Mouse (Mus musculus) kidney, adult 18-20 months (tissue): ENCODE measurements around the gene Kcnk13.
"Not testable (repeated sequence)": the region's sequence is repeated elsewhere in the genome, so short reads cannot be mapped to it uniquely, and the experiment has no call there.

Experiments used
- DNase-seq: peaks from one replicate; pipeline ENCODE4 v3.0.0; 2021

Gene Kcnk13

DNA sequence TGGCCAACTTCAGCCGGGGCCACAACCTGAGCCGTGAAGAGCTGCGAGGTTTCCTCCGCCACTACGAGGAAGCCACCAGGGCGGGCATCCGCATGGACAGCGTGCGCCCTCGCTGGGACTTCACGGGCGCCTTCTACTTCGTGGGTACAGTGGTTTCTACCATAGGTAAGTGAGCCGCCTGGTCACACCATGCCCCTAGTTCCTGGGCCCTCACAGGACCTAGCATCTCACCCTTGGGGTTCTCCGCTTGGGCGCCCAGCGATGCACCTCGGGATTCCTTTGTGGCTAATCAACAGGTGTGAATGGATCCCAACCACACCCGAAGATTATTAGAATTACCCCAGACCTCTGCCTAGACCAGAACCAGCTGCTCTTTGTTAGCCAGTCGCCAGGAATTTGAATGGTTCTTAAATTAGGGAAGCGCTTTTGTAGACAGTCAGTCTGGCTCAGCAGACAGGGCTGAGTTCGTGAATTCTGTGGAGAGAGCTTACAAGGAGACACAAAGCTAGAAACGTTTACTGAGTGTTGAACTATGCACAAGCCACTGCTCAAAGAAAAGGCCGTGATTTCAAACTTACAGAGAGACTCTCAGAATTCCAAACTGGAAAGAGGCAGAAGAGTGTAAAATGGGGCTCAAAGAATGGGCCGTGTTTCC, 1.9 kb downstream of the Kcnk13 start:
- DNase-seq: no peak

- DNase-seq: no peak
These were observed 2.6 kb downstream of the Kcnk13 start for GRCm38 (mm10) chr12:99966881-99967363.

DNA sequence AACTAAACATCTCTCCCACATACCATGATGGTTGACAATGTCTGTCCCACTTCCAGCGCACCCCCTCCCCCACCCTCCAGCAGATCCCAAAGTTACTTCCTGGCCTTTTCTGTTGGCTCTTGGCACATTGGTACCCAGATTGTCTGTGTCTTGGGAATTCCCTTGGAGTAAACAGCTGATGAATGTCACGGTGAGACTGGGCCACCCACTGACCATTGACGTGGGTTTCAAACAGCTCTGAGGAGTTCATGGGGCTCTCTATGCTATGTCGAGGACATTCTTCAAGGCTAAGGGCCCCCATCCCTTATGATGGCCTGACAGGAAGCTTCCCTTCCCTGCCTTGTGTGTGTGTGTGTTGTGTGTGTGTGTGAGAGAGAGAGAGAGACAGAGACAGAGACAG, 5.6 kb downstream of the Kcnk13 start:
- DNase-seq: no peak

DNA sequence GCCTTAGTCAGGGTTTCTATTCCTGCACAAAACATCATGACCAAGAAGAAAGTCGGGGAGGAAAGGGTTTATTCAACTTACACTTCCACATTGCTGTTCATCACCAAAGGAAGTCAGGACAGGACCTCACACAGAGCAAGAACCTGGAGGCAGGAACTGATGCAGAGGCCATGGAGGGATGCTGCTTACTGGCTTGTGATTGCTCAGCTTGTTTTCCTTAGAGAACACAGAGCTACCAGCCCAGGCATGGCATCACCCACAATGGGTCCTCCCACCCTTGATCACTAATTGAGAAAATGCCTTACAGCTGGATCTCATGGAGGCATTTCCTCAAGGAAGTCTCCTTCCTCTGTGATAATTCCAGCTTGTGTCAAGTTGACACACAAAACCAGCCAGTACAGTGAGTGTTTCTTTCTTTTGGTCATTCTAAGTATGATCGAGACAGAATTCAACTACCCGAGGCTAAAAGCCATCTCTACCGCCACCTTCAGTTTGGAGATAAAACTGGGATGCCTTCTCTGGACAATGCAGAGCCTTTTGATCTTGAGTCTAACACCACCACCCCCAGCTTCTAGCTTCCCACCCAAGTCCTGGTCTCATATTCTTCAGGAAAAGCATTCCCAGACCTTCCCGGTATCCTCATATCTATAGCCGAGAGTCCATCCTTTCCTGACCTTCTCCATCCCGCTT, 7.1 kb downstream of the Kcnk13 start:
- DNase-seq: not testable (repeated sequence)

GRCm38 (mm10) chr12:99972825-99973224, 8.5 kb downstream of the Kcnk13 start:
- no peak for DNase-seq

DNA sequence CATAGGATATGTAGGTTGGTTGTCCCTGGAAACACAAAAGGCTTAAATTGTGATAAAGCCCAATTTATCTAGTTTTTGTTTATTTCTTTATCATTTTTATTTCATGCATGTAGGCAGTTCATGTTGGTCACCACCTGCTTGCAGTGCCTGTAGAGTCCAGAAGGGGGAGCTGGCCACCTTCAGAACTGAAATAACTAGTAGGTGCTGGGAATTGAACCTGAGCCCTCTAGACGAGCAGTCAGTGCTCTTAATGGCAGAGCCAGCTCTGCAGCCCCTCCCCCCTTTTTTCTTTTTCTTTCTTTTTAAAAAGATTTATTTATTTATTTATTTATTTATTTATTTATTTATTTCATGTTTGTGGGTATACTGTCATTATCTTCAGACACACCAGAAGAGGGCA, 9.4 kb downstream of the Kcnk13 start:
- no peak for DNase-seq

DNA sequence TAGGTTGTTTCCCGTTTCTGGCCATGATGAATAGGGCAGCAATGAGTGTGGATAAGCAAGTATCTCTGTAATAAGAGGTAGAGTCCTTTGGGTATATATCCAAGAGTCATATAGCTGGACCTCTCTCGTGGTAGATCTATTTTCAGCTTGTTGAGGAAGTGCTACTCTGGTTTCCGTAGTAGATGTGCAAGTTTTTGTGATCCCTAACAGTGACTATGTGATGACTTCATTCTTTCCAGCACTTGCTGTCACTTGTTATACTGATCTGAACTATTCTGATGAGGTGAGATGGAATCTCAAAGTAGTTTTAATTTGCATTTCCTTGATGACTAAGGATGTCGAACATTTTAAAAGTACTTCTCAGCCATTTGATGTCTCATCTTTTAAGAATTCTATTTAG, 15.2 kb downstream of the Kcnk13 start:
- no peak for DNase-seq

- DNase-seq: no peak
These were observed 22.5 kb downstream of the Kcnk13 start for GRCm38 (mm10) chr12:99986797-99987196.

GRCm38 (mm10) chr12:99988144-99988543, 23.8 kb downstream of the Kcnk13 start:
- no peak for DNase-seq

DNA sequence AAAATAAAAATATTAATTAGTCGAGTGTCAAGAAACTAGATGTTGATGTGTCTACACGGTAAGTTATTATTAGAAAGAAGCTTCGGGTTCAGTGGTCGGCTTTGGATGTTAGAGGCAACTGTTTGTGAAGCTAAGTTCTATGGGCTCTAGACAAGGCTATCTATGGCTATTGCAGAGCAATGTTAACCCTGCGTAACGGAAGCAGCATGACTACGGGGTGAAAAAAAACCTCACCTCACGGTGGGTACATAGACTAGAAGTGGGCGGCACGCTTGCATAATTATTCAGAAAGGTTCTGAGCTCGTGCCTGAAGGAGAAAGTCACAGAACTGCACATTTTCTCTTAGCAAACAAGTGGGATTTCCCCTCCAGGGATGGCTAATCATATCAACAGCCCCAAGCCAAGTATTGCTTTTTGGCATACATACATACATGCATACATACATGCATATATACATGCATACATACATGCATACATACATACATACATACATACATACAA, 28.1 kb downstream of the Kcnk13 start:
- no peak for DNase-seq

DNA sequence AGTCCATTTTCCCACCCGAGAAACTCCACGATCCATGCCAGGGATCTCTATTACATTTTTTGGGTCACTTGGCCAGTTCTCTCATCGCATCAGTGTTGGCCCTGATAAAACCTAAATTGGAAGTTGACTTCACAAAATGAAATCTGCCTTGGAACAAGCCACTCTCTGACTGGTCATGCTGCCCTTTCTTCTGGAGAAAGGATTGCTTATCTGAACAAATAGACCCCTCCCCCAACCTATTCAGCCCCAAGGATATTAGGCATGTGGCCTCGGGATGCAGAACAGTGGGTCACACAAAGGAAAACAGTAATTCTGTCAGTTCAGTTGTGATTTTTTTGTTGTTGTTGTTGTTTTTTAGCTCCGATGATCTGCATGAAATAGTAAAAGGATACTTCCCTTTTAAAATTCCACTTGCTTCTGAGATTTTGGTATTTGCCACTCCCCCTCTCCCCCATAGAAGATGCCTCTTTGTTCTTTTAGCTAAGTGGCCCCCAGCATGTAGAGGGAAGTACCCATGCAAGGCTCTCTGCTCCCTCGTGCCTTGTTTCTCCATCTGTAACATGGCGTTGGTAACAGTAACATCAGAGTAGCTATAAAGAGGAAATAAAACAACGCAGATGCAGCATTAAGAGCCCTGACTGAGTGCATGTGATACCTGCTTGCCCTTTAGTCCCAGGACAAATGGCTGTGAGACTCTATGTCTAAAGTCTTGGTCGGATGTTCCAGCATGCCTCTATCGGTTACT, 29.0 kb downstream of the Kcnk13 start:
- DNase-seq: no peak

GRCm38 (mm10) chr12:99995951-99996350, 31.7 kb downstream of the Kcnk13 start:
- no peak for DNase-seq

GRCm38 (mm10) chr12:99999726-100000125, 35.4 kb downstream of the Kcnk13 start:
- DNase-seq: no peak

GRCm38 (mm10) chr12:100000381-100000780, 36.1 kb downstream of the Kcnk13 start:
- DNase-seq: no peak

DNA sequence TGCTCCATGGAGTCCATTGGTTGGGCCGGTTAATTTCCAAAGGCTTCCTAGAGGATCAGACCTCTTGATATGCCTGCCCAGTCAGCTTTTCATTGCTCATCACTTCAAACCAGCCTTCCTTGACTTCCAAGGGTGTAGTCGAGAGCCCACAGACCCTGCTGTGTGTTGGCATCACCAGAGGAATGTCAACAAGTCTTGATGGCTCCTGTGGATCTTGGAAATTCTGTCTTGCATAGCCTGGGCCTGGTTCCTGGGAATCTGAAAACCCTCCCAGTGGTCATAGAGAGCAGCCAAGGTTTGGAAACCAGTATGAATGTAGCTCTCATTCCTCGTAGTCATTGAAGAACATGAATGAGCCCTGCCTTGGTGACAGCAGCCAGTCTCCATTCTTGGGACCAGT, 36.9 kb downstream of the Kcnk13 start:
- DNase-seq: no peak

- DNase-seq: no peak
These were observed 37.6 kb downstream of the Kcnk13 start for GRCm38 (mm10) chr12:100001910-100002309.

DNA sequence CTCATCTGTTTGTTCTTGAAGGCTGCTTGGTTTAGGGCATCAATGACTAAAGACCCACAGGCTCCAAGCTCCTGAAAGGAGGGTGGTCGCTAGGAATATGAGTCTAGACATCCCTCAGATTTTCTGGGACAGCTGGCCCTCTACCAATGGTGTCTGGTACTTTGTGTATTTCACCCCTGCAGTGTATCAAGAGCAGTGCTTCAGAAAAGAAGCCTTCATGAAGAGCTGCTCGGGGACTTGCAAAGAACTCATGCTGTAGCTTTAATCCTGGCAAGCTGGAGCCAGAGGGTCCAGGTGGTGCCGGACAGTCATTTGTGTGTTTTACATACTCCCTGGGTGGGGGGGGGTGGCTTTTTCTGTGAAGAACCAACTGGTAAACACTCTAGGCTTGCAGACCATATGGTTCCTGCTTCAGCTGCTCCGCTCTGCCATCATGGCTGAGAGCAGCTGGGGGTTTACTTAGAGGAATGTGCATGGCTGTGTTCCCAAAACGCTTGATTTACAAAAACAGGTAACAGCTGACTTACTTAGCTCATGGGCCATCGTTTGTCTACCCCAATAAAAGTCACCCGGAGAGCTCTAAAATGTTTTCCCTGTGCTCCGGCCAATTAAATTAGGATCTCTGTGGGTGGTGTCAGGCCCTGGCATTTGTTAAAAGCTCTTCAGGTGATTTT, 38.8 kb downstream of the Kcnk13 start:
- no peak for DNase-seq

- DNase-seq: no peak
These were observed 41.0 kb downstream of the Kcnk13 start for GRCm38 (mm10) chr12:100005285-100005684.

- no peak for DNase-seq
These were observed 42.4 kb downstream of the Kcnk13 start for GRCm38 (mm10) chr12:100006681-100007080.

DNA sequence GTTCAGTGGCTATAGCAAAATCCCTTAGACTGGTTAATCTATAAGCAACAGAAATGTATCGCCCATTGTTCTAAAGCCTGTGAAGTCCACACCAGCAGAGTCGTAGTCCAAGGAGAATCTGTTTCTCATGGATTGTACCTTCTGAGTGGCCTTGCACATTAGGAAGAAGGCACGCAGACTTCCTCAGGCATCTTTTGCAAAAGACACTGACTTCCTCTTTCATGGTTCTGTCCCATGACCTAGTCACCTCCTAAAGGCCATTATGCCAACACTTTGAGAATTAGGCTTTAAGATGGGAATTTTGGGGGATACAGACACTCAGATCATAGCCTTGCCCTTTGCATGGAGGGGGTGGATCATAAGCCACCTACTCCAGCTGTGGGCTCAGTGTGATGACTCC, 48.5 kb downstream of the Kcnk13 start:
- DNase-seq: no peak

- no peak for DNase-seq
These were observed 50.8 kb downstream of the Kcnk13 start for GRCm38 (mm10) chr12:100015146-100015545.

GRCm38 (mm10) chr12:100017709-100018108, 53.4 kb downstream of the Kcnk13 start:
- DNase-seq: no peak

DNA sequence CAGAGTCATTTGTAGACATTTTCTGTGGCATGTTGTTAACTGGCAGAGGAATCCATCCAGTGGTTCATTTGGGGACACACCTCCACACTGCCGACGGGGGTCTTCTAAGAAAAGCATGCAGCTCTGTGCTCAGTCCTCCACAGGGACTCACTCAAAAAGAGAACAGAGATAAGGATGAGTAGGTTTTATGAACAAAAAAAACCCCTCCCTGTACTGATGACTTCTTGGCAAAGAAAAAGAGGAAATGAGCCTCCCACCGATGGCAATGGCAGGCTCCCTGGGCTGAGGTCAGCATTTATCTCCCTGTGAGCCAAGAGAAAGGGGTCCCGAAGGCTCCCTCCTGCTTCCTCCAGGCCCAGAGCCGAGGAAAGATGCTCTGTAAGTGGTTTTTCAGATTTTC, 58.2 kb downstream of the Kcnk13 start:
- no peak for DNase-seq
